Mouse (Mus musculus): Measurements from ENCODE around the gene Fes. TPM values are rescaled to one million over a fixed set of nuclear protein-coding genes. Genes with fewer than 3 reads are reported as not detected.

Gene Fes
- polyA plus RNA-seq (2012; rRNA removed), result 5.9 and 7.6 TPM in 2 replicates

- H3K4me3 ChIP-seq (ENCODE audit: insufficient read depth, low read length), result peak within 1 kb of the TSS; percentile 27
Measured at GRCm38 (mm10) chr7:80387633-80388543, at the start of gene Fes. TSS of gene Fes (minus strand) at chr7:80387946.

GRCm38 (mm10) chr7:80436571-80436970, 48.8 kb upstream of the Fes start:
- no peak overlapping the region for H3K4me3 ChIP-seq (ENCODE audit: insufficient read depth, low read length)

More at GRCm38 (mm10) chr7:80387633-80388543, at the start of gene Fes:
- TF ChIP-seq CTCF (IDR thresholded peaks at IDR 0.05; ENCODE audit: extremely low read depth, insufficient read depth, low read length) (no peak), POLR2A (IDR thresholded peaks at IDR 0.05; ENCODE audit: extremely low read depth, insufficient read depth, low read length) (no peak)
- H3K4me1 ChIP-seq (ENCODE audit: control insufficient read depth, insufficient read depth, low read length), result no peaks in the 10 kb centered on the region
- peak within 1 kb of the TSS; percentile 78; the same call in 1 of the 2 replicates for H3K27ac ChIP-seq (ENCODE audit: insufficient read depth, low read length)

GRCm38 (mm10) chr7:80435594-80435993, 47.8 kb upstream of the Fes start:
- Histone ChIP-seq H3K4me3 (ENCODE audit: insufficient read depth, low read length) (no peak overlapping the region), H3K27ac (ENCODE audit: insufficient read depth, low read length) (no peak overlapping the region), H3K4me1 (ENCODE audit: control insufficient read depth, insufficient read depth, low read length) (peaks cover 2% of the 10 kb centered on the region; the same call in 1 of the 2 replicates)
- TF ChIP-seq POLR2A (IDR thresholded peaks at IDR 0.05; ENCODE audit: extremely low read depth, insufficient read depth, low read length) (no peak), CTCF (IDR thresholded peaks at IDR 0.05; ENCODE audit: extremely low read depth, insufficient read depth, low read length) (no peak)

More at GRCm38 (mm10) chr7:80436571-80436970, 48.8 kb upstream of the Fes start:
- no peak for TF ChIP-seq POLR2A (IDR thresholded peaks at IDR 0.05; ENCODE audit: extremely low read depth, insufficient read depth, low read length)
- no peak for TF ChIP-seq CTCF (IDR thresholded peaks at IDR 0.05; ENCODE audit: extremely low read depth, insufficient read depth, low read length)
- H3K4me1 ChIP-seq (ENCODE audit: control insufficient read depth, insufficient read depth, low read length), result peaks cover 2% of the 10 kb centered on the region; the same call in 1 of the 2 replicates
- no peak overlapping the region for H3K27ac ChIP-seq (ENCODE audit: insufficient read depth, low read length)

GRCm38 (mm10) chr7:80429661-80430060, 41.9 kb upstream of the Fes start:
- no peak for TF ChIP-seq POLR2A (IDR thresholded peaks at IDR 0.05; ENCODE audit: extremely low read depth, insufficient read depth, low read length)
- TF ChIP-seq CTCF (IDR thresholded peaks at IDR 0.05; ENCODE audit: extremely low read depth, insufficient read depth, low read length), result no peak
- Histone ChIP-seq H3K27ac (ENCODE audit: insufficient read depth, low read length) (no peak overlapping the region), H3K4me3 (ENCODE audit: insufficient read depth, low read length) (no peak overlapping the region), H3K4me1 (ENCODE audit: control insufficient read depth, insufficient read depth, low read length) (no peaks in the 10 kb centered on the region)

- TF ChIP-seq POLR2A (IDR thresholded peaks at IDR 0.05; ENCODE audit: extremely low read depth, insufficient read depth, low read length), result no peak
- H3K4me1 ChIP-seq (ENCODE audit: control insufficient read depth, insufficient read depth, low read length), result no peaks in the 10 kb centered on the region
- H3K4me3 ChIP-seq (ENCODE audit: insufficient read depth, low read length), result no peak overlapping the region
- H3K27ac ChIP-seq (ENCODE audit: insufficient read depth, low read length), result no peak overlapping the region
Measured at GRCm38 (mm10) chr7:80427730-80428129, 40.0 kb upstream of the Fes start.

GRCm38 (mm10) chr7:80426363-80426762, 38.6 kb upstream of the Fes start:
- H3K4me3 ChIP-seq (ENCODE audit: insufficient read depth, low read length), result no peak overlapping the region
- no peaks in the 10 kb centered on the region for H3K4me1 ChIP-seq (ENCODE audit: control insufficient read depth, insufficient read depth, low read length)
- no peak for TF ChIP-seq POLR2A (IDR thresholded peaks at IDR 0.05; ENCODE audit: extremely low read depth, insufficient read depth, low read length)
- TF ChIP-seq CTCF (IDR thresholded peaks at IDR 0.05; ENCODE audit: extremely low read depth, insufficient read depth, low read length), result no peak
- no peak overlapping the region for H3K27ac ChIP-seq (ENCODE audit: insufficient read depth, low read length)

- Histone ChIP-seq H3K4me1 (ENCODE audit: control insufficient read depth, insufficient read depth, low read length) (no peaks in the 10 kb centered on the region), H3K4me3 (ENCODE audit: insufficient read depth, low read length) (no peak overlapping the region), H3K27ac (ENCODE audit: insufficient read depth, low read length) (no peak overlapping the region)
- no peak for TF ChIP-seq POLR2A (IDR thresholded peaks at IDR 0.05; ENCODE audit: extremely low read depth, insufficient read depth, low read length)
- no peak for TF ChIP-seq CTCF (IDR thresholded peaks at IDR 0.05; ENCODE audit: extremely low read depth, insufficient read depth, low read length)
Measured at GRCm38 (mm10) chr7:80424722-80425121, 37.0 kb upstream of the Fes start.

- Histone ChIP-seq H3K27ac (ENCODE audit: insufficient read depth, low read length) (no peak overlapping the region), H3K4me1 (ENCODE audit: control insufficient read depth, insufficient read depth, low read length) (no peaks in the 10 kb centered on the region), H3K4me3 (ENCODE audit: insufficient read depth, low read length) (no peak overlapping the region)
- TF ChIP-seq POLR2A (IDR thresholded peaks at IDR 0.05; ENCODE audit: extremely low read depth, insufficient read depth, low read length), result no peak
- TF ChIP-seq CTCF (IDR thresholded peaks at IDR 0.05; ENCODE audit: extremely low read depth, insufficient read depth, low read length), result no peak
Measured at GRCm38 (mm10) chr7:80422759-80423480, 35.2 kb upstream of the Fes start.

GRCm38 (mm10) chr7:80421576-80421975, 33.8 kb upstream of the Fes start:
- no peak overlapping the region for H3K27ac ChIP-seq (ENCODE audit: insufficient read depth, low read length)
- H3K4me1 ChIP-seq (ENCODE audit: control insufficient read depth, insufficient read depth, low read length), result no peaks in the 10 kb centered on the region
- TF ChIP-seq POLR2A (IDR thresholded peaks at IDR 0.05; ENCODE audit: extremely low read depth, insufficient read depth, low read length) (no peak), CTCF (IDR thresholded peaks at IDR 0.05; ENCODE audit: extremely low read depth, insufficient read depth, low read length) (no peak)
- H3K4me3 ChIP-seq (ENCODE audit: insufficient read depth, low read length), result no peak overlapping the region

All from cortical plate, adult 2 months (tissue).